Mouse (Mus musculus) lung, postnatal 0 days (tissue): ENCODE data around the gene Exoc6. TPM values are rescaled to one million over a fixed set of nuclear protein-coding genes. Genes with fewer than 3 reads are reported as not detected.

Source experiments
- ATAC-seq: fragments of 200-750 bp; cut with Nextera tagmentation; 2 replicates; pipeline ENCODE4 v1.8.0; 2017; ENCODE audit warnings: moderate library complexity
- DNase-seq: peaks from one replicate; pipeline ENCODE4 v3.0.0-alpha.2; 2016; ENCODE audit warnings: low spot score
- H3K27ac ChIP-seq: fragments of 300-500 bp; sonication (generic); 2 replicates; pipeline ENCODE4 v1.5.1; 2014; ENCODE audit warnings: antibody characterized with exemption, mild to moderate bottlenecking, low read length, mixed read lengths
- H3K27me3 ChIP-seq: fragments of 300-500 bp; sonication (generic); replicated peaks from 2 replicates; pipeline ENCODE4 v1.6.1; 2014; ENCODE audit warnings: low read length, mixed read lengths; ENCODE audit not compliant: insufficient read depth
- H3K36me3 ChIP-seq: fragments of 300-500 bp; sonication (generic); 2 replicates; pipeline ENCODE4 v1.6.1; 2014; ENCODE audit warnings: low read length, mixed read lengths; ENCODE audit not compliant: insufficient read depth
- H3K4me1 ChIP-seq: fragments of 300-500 bp; sonication (generic); 2 replicates; pipeline ENCODE4 v1.6.1; 2014; ENCODE audit warnings: antibody characterized with exemption, low read depth, low read length, mixed read lengths; ENCODE audit not compliant: insufficient read depth
- H3K4me2 ChIP-seq: fragments of 300-500 bp; sonication (generic); replicated peaks from 2 replicates; pipeline ENCODE4 v1.6.1; 2014; ENCODE audit warnings: low read depth, mild to moderate bottlenecking, low read length, moderate library complexity, mixed read lengths
- H3K4me3 ChIP-seq: fragments of 300-500 bp; sonication (generic); 2 replicates; pipeline ENCODE4 v1.5.1; 2014; ENCODE audit warnings: low read depth, low read length
- H3K9ac ChIP-seq: fragments of 300-500 bp; sonication (generic); replicated peaks from 2 replicates; pipeline ENCODE4 v1.6.1; 2014; ENCODE audit warnings: low read depth, mild to moderate bottlenecking
- H3K9me3 ChIP-seq: fragments of 300-500 bp; sonication (generic); 2 replicates; pipeline ENCODE4 v1.6.1; 2016; ENCODE audit warnings: low read length, mixed read lengths
- CTCF ChIP-seq: IDR thresholded peaks from 2 replicates; pipeline ENCODE4 v1.5.1; 2016; ENCODE audit warnings: antibody characterized with exemption, mild to moderate bottlenecking
- EP300 ChIP-seq: IDR thresholded peaks from 2 replicates; pipeline ENCODE4 v1.6.1; 2016; ENCODE audit warnings: antibody characterized with exemption, mild to moderate bottlenecking, control low read depth
- WGBS: fragments of 180-500 bp; shearing (Covaris S2); extraction: QIAGEN DNeasy Blood & Tissue Kit; methylation state at CpG from one replicate; pipeline ENCODE4 v1.1.7; 2014; 5-methylcytosine and 5-hydroxymethylcytosine counted together
- polyA plus RNA-seq: library from polyadenylated mRNA; unstranded; fragments of >200 nt; fragmentation: Nextera tagmentation; extraction: Ambion mirVana; gene quantifications from 2 replicates; pipeline ENCODE4 v1.2.1, GENCODE M21; 2015

The Exoc6 gene
- polyA plus RNA-seq, 1 experiment from 2014 or later = 11.3 TPM

DNA sequence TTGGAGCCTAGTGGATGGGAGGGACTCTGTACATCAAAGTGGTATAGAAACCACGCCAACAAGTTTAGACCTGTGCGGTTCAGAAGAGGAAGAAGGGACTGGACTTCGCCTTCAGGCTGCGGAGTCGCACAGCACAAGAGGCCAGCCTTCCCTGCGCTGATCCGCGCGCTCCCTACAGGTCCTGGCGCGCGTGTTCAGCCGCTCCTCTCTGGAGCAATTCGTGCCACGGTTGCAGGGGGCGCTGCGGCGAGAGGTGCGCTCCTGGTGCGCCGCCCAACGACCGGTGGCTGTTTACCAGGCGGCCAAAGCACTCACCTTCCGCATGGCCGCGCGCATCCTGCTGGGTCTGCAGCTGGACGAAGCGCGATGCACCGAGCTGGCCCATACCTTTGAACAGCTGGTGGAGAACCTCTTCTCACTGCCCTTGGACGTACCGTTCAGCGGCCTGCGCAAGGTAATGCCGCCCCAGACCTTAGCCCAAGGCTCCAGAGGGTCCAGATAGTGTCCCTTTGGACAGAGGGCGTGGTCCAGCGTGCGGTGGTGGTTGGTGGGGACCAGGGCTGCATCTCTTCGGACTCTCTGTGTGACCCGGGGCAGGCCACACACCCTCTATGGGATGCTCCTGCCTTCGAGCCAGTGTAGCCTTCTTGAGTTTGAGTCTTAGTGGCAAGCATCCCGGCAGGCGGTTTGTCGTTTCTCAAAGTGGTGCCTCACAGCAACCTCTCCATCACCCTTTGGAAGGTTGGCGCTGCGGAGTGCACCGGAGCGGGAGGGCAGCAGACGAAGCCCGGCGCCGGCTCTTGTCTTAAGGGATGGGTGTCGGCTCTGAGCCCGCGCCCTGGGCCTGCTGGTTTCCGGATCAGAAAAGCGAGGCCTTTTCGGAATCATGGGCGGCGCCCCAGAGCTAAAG, 137.0 kb downstream of the Exoc6 start:
- DNase-seq (peak; percentile 19), ATAC-seq (no peak)
- Histone ChIP-seq H3K4me1 (no peaks in the 10 kb centered on the region), H3K9ac (no peak overlapping the region), H3K27me3 (peaks cover 77% of the 10 kb centered on the region), H3K4me3 (no peak overlapping the region), H3K4me2 (no peak overlapping the region), H3K27ac (no peak overlapping the region), H3K9me3 (no peaks in the 10 kb centered on the region), H3K36me3 (no peaks in the 10 kb centered on the region)
- TF ChIP-seq EP300 (no peak), CTCF (peak; percentile 59)
- WGBS = 9% methylated on average over 62 of the region's 62 CpGs

DNA sequence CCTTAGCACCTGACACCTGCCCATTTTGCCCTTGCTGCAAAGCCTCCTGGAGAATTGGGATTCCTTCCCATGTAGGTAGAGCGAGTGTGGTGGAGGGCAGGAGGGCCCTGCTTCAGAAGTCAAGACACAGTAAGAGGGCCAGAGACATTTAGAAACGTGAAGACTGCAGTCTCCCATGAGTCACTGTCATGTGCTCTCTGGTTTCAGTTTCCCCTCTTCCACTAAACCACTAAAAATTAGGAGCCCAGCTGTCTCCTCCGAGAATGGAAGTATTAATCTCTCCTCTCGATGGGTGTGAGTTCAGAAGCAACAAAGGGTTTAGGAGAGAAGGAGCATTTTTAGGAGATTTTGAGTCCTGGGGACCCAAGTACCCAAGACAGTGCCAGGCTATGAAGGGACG, 139.3 kb downstream of the Exoc6 start:
- peaks cover 94% of the 10 kb centered on the region for H3K27me3 ChIP-seq
- H3K9ac ChIP-seq = no peak overlapping the region
- WGBS = 49% methylated on average over 5 of the region's 5 CpGs
- no peak for DNase-seq
- H3K4me3 ChIP-seq = no peak overlapping the region
- H3K4me2 ChIP-seq = no peak overlapping the region
- TF ChIP-seq EP300 (no peak), CTCF (no peak)
- H3K36me3 ChIP-seq = no peaks in the 10 kb centered on the region
- H3K9me3 ChIP-seq = no peaks in the 10 kb centered on the region
- no peak for ATAC-seq
- H3K27ac ChIP-seq = no peak overlapping the region
- 0 out of 2 replicates have a peak, but pooled peaks cover 5% of the 10 kb centered on the region for H3K4me1 ChIP-seq

DNA sequence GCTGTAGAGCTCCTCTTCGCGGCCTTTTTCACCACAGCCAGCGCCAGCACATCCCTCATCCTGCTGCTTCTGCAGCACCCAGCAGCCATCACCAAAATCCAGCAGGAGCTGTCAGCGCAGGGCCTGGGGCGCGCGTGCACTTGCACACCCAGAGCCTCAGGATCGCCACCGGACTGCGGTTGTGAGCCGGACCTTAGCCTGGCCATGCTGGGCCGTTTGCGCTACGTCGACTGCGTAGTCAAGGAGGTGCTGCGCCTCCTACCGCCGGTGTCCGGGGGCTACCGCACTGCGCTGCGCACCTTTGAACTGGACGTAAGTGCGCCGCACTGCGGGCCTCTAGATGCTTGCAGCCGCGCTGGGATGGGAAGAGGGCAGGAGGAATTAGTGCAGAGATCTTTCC, 140.5 kb downstream of the Exoc6 start:
- no peaks in the 10 kb centered on the region for H3K9me3 ChIP-seq
- H3K9ac ChIP-seq = no peak overlapping the region
- 7% methylated on average over 29 of the region's 29 CpGs for WGBS
- no peak overlapping the region for H3K27ac ChIP-seq
- peaks cover 91% of the 10 kb centered on the region for H3K27me3 ChIP-seq
- no peak overlapping the region for H3K4me2 ChIP-seq
- ATAC-seq = peak; percentile 28; the same call in 1 of the 2 replicates
- DNase-seq = peak; percentile 30
- H3K36me3 ChIP-seq = no peaks in the 10 kb centered on the region
- 0 out of 2 replicates have a peak, but pooled peaks cover 5% of the 10 kb centered on the region for H3K4me1 ChIP-seq
- no peak overlapping the region for H3K4me3 ChIP-seq
- TF ChIP-seq CTCF (peak; percentile 61), EP300 (no peak)

DNA sequence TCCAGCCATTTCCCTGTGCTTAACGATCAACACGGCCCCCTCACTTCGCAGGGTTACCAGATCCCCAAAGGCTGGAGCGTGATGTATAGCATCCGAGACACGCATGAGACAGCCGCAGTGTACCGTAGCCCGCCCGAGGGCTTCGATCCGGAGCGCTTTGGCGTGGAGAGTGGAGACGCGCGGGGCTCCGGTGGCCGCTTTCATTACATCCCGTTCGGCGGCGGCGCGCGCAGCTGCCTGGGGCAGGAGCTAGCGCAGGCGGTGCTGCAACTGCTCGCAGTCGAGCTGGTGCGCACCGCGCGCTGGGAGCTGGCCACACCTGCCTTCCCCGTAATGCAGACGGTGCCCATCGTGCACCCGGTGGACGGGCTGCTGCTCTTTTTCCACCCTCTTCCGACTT, 142.7 kb downstream of the Exoc6 start:
- ATAC-seq (no peak), DNase-seq (peak; percentile 27)
- TF ChIP-seq EP300 (no peak), CTCF (no peak)
- Histone ChIP-seq H3K27me3 (peaks cover 90% of the 10 kb centered on the region), H3K4me3 (peak overlapping the region; percentile 27), H3K36me3 (no peaks in the 10 kb centered on the region), H3K27ac (no peak overlapping the region), H3K9ac (no peak overlapping the region), H3K4me2 (peak overlapping the region; percentile 42), H3K9me3 (no peaks in the 10 kb centered on the region), H3K4me1 (0 out of 2 replicates have a peak, but pooled peaks cover 5% of the 10 kb centered on the region)
- 1% methylated on average over 39 of the region's 40 CpGs for WGBS

- Histone ChIP-seq H3K9ac (no peak overlapping the region), H3K27ac (no peak overlapping the region), H3K4me2 (no peak overlapping the region), H3K4me1 (peaks cover 5% of the 10 kb centered on the region; the same call in 1 of the 2 replicates), H3K4me3 (no peak overlapping the region), H3K36me3 (no peaks in the 10 kb centered on the region), H3K9me3 (no peaks in the 10 kb centered on the region), H3K27me3 (peaks cover 93% of the 10 kb centered on the region)
- DNase-seq (no peak), ATAC-seq (no peak)
- 43% methylated on average over 13 of the region's 13 CpGs for WGBS
- TF ChIP-seq EP300 = no peak
- no peak for TF ChIP-seq CTCF
Measured at GRCm38 (mm10) chr19:37695146-37695545, 144.9 kb downstream of the Exoc6 start.

GRCm38 (mm10) chr19:37695762-37696602, 145.8 kb downstream of the Exoc6 start:
- no peak overlapping the region for H3K9ac ChIP-seq
- H3K4me3 ChIP-seq = peak overlapping the region; percentile 15; the same call in 1 of the 2 replicates
- H3K4me2 ChIP-seq = peak overlapping the region; percentile 14; the same call in 1 of the 2 replicates
- no peaks in the 10 kb centered on the region for H3K9me3 ChIP-seq
- TF ChIP-seq EP300 (no peak), CTCF (no peak)
- H3K27me3 ChIP-seq = peaks cover 93% of the 10 kb centered on the region
- 3% methylated on average over 42 of the region's 42 CpGs for WGBS
- H3K36me3 ChIP-seq = no peaks in the 10 kb centered on the region
- no peak overlapping the region for H3K27ac ChIP-seq
- ATAC-seq (no peak), DNase-seq (no peak)
- H3K4me1 ChIP-seq = peaks cover 5% of the 10 kb centered on the region; the same call in 1 of the 2 replicates
